Mouse (Mus musculus) lung, embryonic 14.5 days (tissue): ENCODE measurements around the gene Stat5b. TPM values are rescaled to one million over a fixed set of nuclear protein-coding genes. Genes with fewer than 3 reads are reported as not detected.

ENCODE experiments used
- ATAC-seq: fragments of 200-750 bp; cut with Nextera tagmentation; 2 replicates; pipeline ENCODE4 v1.8.0; 2017; ENCODE audit warnings: mild to moderate bottlenecking, moderate TSS enrichment, moderate library complexity; ENCODE audit not compliant: insufficient read depth
- DNase-seq: peaks from one replicate; pipeline ENCODE4 v3.0.0-alpha.2; 2015
- H3K27ac ChIP-seq: fragments of 300-500 bp; sonication (generic); 2 replicates; pipeline ENCODE4 v1.5.1; 2014; ENCODE audit warnings: low read depth, mild to moderate bottlenecking, moderate library complexity
- H3K27me3 ChIP-seq: fragments of 300-500 bp; sonication (generic); 2 replicates; pipeline ENCODE4 v1.6.1; 2014; ENCODE audit warnings: low read length, control low read depth; ENCODE audit not compliant: insufficient read depth
- H3K36me3 ChIP-seq: fragments of 300-500 bp; sonication (generic); 2 replicates; pipeline ENCODE4 v1.6.1; 2014; ENCODE audit warnings: control low read depth; ENCODE audit not compliant: insufficient read depth
- H3K4me1 ChIP-seq: fragments of 300-500 bp; sonication (generic); 2 replicates; pipeline ENCODE4 v1.6.1; 2014; ENCODE audit warnings: antibody characterized with exemption, control low read depth; ENCODE audit not compliant: insufficient read depth
- H3K4me2 ChIP-seq: fragments of 300-500 bp; sonication (generic); 2 replicates; pipeline ENCODE4 v1.6.1; 2014; ENCODE audit warnings: mild to moderate bottlenecking
- H3K4me3 ChIP-seq: fragments of 300-500 bp; sonication (generic); 2 replicates; pipeline ENCODE4 v1.5.1; 2014; ENCODE audit warnings: low read depth, low read length
- H3K9ac ChIP-seq: fragments of 300-500 bp; sonication (generic); 2 replicates; pipeline ENCODE4 v1.6.1; 2014
- H3K9me3 ChIP-seq: fragments of 300-500 bp; sonication (generic); 2 replicates; pipeline ENCODE4 v1.6.1; 2016; ENCODE audit warnings: low read depth, low read length, control low read depth
- CTCF ChIP-seq: IDR thresholded peaks from 2 replicates; pipeline ENCODE4 v1.5.1; 2016; ENCODE audit warnings: antibody characterized with exemption, low read depth
- WGBS: fragments of 180-500 bp; shearing (Covaris S2); extraction: QIAGEN DNeasy Blood & Tissue Kit; methylation state at CpG from one replicate; pipeline ENCODE4 v1.1.7; 2014; 5-methylcytosine and 5-hydroxymethylcytosine counted together
- polyA plus RNA-seq: library from polyadenylated mRNA; unstranded; fragments of >200 nt; fragmentation: Nextera tagmentation; extraction: Ambion mirVana; gene quantifications from 2 replicates; pipeline ENCODE4 v1.2.1, GENCODE M21; 2014

Gene Stat5b
- polyA plus RNA-seq, 1 experiment from 2014 or later, result 26.6 TPM

DNA sequence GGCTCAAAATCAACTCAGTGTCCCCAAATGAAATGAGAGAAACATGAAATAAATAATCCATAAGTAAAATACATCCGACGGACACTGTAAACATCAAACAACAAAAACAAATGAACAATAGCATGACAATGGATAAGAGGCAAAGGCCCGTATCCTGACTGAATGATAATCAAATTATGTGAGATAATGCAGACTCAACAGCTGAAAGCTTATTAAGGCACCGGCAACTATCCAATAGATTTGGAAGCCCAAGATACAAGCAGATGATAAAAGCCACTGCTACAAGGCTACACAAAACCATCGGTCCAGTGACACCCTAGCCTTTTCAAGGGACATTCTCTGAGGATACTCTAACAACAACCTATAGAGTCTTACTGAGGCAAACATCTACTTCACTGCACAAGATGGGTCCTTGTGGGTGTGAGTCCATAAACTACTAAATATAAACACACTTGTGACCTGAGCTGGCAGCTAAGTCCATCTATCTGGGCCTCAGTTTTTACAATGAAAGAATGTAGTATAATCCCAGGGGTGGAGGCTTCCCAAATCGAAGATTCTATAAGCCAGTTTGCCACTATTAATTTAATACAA lies 1.6 kb downstream of the Stat5b start:
- H3K27ac ChIP-seq, result 0 out of 2 replicates have a peak overlapping the region, but pooled peaks have one; percentile 4
- H3K9me3 ChIP-seq, result no peaks in the 10 kb centered on the region
- TF ChIP-seq CTCF, result no peak
- ATAC-seq (no peak), DNase-seq (peak; percentile 51)
- H3K9ac ChIP-seq, result 0 out of 2 replicates have a peak overlapping the region, but pooled peaks have one; percentile 94
- H3K4me3 ChIP-seq, result peak overlapping the region; percentile 95
- H3K4me2 ChIP-seq, result peak overlapping the region; percentile 89
- 45% methylated on average over 6 of the region's 6 CpGs for WGBS
- peaks cover 20% of the 10 kb centered on the region for H3K4me1 ChIP-seq
- H3K36me3 ChIP-seq, result no peaks in the 10 kb centered on the region
- no peaks in the 10 kb centered on the region for H3K27me3 ChIP-seq

GRCm38 (mm10) chr11:100848080-100848479 lies 2.4 kb downstream of the Stat5b start:
- no peak overlapping the region for H3K4me3 ChIP-seq

DNA sequence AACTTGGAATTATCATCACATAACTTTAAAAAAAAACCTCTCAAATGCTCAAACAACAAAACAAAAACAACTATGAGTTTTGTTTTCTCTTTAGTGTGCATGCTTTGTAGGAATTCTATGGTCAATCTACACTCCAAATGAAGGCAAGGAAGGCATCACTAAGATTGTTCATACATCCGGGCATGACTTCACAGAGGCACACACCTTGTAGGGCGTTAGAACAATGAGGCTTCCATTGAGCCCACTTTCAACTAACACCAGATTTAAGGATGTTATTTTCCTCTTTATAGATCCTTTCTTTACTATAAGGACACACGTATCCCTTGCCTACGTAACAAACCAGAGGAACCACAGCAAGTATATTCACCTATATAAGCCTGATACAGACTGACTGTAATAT lies 3.0 kb downstream of the Stat5b start:
- Histone ChIP-seq H3K4me1 (peaks cover 20% of the 10 kb centered on the region), H3K9ac (no peak overlapping the region), H3K36me3 (no peaks in the 10 kb centered on the region), H3K27me3 (no peaks in the 10 kb centered on the region), H3K9me3 (no peaks in the 10 kb centered on the region), H3K27ac (no peak overlapping the region), H3K4me2 (peak overlapping the region; percentile 89), H3K4me3 (no peak overlapping the region)
- WGBS, result 92% methylated on average over 4 of the region's 4 CpGs
- TF ChIP-seq CTCF, result no peak
- DNase-seq (no peak), ATAC-seq (no peak)

More at GRCm38 (mm10) chr11:100848080-100848479, 2.4 kb downstream of the Stat5b start:
- no peak overlapping the region for H3K27ac ChIP-seq
- TF ChIP-seq CTCF, result no peak
- WGBS, result 46% methylated on average over 4 of the region's 4 CpGs
- no peaks in the 10 kb centered on the region for H3K9me3 ChIP-seq
- ATAC-seq (no peak), DNase-seq (no peak)
- H3K36me3 ChIP-seq, result no peaks in the 10 kb centered on the region
- no peak overlapping the region for H3K9ac ChIP-seq
- no peaks in the 10 kb centered on the region for H3K27me3 ChIP-seq
- H3K4me2 ChIP-seq, result peak overlapping the region; percentile 89
- H3K4me1 ChIP-seq, result peaks cover 20% of the 10 kb centered on the region

GRCm38 (mm10) chr11:100845793-100846192 lies 4.7 kb downstream of the Stat5b start:
- H3K4me1 ChIP-seq, result peaks cover 13% of the 10 kb centered on the region
- H3K27ac ChIP-seq, result no peak overlapping the region
- DNase-seq (no peak), ATAC-seq (no peak)
- 80% methylated on average over 6 of the region's 6 CpGs for WGBS
- no peaks in the 10 kb centered on the region for H3K27me3 ChIP-seq
- no peak overlapping the region for H3K4me2 ChIP-seq
- H3K9ac ChIP-seq, result no peak overlapping the region
- no peak overlapping the region for H3K4me3 ChIP-seq
- no peaks in the 10 kb centered on the region for H3K36me3 ChIP-seq
- H3K9me3 ChIP-seq, result no peaks in the 10 kb centered on the region
- no peak for TF ChIP-seq CTCF

DNA sequence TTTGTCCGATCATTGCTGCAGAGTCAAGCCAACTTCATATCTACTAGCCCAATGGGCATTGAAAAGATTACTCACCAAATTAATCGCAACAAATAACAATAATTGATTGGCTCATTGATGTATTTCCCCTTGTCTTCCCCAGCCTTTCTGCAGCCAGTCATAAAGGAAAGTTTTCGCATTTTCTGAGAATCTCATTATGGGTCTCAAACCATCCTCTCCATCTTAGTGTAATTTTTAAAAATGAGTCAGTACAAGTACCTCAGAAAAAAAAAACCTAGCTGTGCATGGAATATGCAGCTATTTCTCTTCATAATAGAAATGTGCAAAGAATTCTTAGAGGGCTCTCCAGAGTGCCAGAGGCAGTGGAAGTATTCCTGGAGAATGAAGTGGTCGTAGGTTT lies 6.4 kb downstream of the Stat5b start:
- TF ChIP-seq CTCF, result no peak
- Histone ChIP-seq H3K4me2 (no peak overlapping the region), H3K27me3 (no peaks in the 10 kb centered on the region), H3K9ac (no peak overlapping the region), H3K4me1 (peaks cover 12% of the 10 kb centered on the region), H3K27ac (no peak overlapping the region), H3K9me3 (no peaks in the 10 kb centered on the region), H3K4me3 (no peak overlapping the region), H3K36me3 (no peaks in the 10 kb centered on the region)
- 88% methylated on average over 4 of the region's 4 CpGs for WGBS
- DNase-seq (no peak), ATAC-seq (no peak)

DNA sequence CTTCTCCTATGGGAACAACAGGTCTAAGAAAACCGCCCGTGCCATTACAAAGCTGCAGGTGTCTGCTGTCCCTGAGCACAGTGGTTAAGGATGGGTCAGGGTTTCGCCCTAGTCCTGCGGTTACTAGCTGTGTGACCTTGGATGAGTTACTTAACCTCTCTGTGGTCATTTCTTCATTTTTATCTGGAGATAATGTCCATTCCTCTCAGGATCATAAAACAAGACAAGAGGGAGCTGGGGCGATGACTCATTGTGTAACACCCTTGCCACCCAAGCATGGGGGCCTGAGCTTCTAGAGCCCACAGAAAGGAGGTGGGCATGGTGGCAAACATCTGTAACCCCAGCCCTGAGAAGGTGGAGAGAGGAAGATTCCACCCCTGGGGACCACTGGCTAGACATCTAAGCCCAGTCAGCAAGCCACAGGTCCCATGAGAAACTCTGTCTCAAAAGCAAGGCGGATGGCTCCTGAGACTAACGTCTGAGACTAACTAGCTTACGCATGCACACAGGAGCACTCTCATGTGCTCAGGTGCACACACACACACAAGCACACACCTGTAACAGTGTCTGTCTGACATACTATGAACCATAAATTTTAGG lies 7.4 kb downstream of the Stat5b start:
- Histone ChIP-seq H3K9me3 (no peaks in the 10 kb centered on the region), H3K4me1 (peaks cover 4% of the 10 kb centered on the region), H3K36me3 (no peaks in the 10 kb centered on the region), H3K9ac (no peak overlapping the region), H3K4me2 (no peak overlapping the region), H3K27me3 (no peaks in the 10 kb centered on the region), H3K27ac (no peak overlapping the region), H3K4me3 (no peak overlapping the region)
- ATAC-seq, result no peak
- no peak for DNase-seq
- 91% methylated on average over 8 of the region's 8 CpGs for WGBS
- no peak for TF ChIP-seq CTCF

DNA sequence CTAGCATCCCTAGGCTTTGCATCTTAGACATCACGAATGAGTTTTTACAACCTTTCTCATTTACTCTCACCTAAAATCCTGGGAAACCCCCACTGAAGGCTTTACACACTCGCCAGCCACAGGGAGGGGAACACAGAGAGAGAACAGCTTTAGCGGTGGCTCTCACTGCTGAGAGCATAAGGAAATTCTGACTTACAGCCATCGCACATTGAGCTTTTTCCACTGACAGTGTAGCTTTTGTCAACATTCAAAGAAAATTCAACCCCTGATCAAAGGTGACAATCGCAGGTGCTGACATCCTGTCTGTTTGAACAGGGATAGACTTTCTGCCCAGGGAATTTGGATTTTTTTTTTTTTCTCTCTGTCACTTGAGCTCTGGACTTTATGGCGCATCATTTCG lies 8.5 kb downstream of the Stat5b start:
- no peak for TF ChIP-seq CTCF
- Histone ChIP-seq H3K36me3 (no peaks in the 10 kb centered on the region), H3K4me1 (no peaks in the 10 kb centered on the region), H3K4me3 (no peak overlapping the region), H3K27me3 (no peaks in the 10 kb centered on the region), H3K4me2 (no peak overlapping the region), H3K9me3 (peaks cover 4% of the 10 kb centered on the region; the same call in 1 of the 2 replicates), H3K9ac (no peak overlapping the region), H3K27ac (no peak overlapping the region)
- DNase-seq (no peak), ATAC-seq (no peak)
- WGBS, result 74% methylated on average over 7 of the region's 7 CpGs
